Mouse (Mus musculus) lung, postnatal 10 days (tissue): ENCODE data around the gene Mecom.
"Not testable (repeated sequence)": the region's sequence is repeated elsewhere in the genome, so short reads cannot be mapped to it uniquely, and the experiment has no call there.

Source experiments
- DNase-seq: peaks from one replicate; pipeline ENCODE4 v3.0.0; 2021

Mecom gene

DNA sequence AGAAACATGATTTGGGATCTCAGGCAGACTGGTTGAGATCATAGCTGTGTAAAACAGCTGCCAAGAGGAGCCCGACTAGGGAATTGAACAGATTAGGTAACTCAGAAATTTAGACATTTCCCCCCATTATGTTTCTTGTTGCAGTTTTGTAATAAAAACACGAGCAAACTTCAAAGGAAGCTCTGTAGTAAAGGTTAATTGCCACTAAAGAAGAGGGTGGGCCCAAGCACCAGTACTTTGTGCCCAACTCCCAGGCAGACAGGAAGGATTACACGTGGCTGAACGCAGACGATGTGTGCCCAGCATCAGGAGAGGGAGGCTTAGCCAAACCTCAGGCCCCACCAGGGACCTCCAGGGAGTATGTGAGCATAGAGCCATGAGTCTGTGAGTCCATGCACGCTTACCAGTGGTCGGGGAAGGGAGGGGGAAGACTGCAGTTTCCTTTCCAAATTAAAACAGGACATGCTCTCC, 303.4 kb downstream of the Mecom start:
- DNase-seq: peak; percentile 10

DNA sequence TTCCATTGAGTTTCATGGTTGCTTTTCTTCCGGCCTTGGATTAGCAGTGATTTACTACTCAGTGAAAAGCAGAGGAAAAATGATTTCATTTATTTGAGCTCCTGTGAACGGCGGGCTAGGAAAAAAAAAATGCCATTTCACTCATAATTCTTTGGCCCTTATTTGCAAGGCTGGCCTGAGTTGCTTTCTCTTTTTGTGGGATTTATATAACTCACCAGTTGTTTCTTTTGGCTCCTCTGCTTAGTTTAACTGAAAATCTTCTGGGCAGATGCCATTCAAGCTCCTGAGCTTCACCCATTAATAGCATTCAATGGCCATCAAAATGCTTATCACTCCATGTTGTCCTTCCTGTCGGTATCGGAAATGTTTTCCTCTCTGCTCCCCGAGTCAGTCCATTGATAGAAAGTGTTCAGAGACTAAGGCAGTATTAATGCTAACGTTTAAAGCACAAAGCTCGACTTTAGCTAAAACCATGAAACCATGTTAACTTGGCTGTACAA, 304.0 kb downstream of the Mecom start:
- DNase-seq: no peak

DNA sequence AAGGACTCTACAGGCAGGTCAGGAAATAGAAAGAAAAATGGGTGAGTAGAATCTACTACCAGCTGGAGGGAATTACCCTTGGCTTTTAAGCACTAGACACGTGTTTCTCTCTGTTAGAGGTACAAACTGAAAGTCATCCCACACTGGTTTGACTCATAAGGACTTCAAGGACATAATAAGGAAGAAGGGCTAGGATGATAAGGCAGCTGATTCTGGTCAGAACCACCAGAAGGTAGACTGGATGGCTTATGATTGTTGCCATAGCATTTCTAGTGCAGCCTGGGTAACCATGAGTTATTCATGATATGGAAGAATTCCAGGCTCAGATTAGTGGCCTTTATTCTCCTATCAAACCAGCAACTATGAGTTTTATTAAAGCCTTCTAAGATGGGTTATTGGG, 308.4 kb downstream of the Mecom start:
- DNase-seq: no peak

DNA sequence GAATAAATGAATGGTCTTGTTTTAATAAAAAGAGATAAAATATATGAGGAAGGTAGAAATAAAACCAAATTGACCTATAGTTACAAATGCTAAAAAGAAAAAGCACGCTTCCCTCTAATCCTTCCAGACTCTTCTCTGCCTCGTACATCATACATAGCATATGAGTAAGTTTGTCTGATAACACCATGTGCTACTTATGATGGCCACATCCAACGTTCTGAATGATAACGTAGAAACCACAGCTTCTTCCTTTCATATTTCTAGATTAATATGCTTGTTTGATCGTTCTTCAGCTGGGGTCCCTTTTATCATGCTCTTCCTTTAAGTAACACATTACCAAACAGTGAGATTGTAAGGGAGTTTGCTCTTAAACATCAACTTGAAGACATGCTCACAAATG, 310.3 kb downstream of the Mecom start:
- DNase-seq: no peak

DNA sequence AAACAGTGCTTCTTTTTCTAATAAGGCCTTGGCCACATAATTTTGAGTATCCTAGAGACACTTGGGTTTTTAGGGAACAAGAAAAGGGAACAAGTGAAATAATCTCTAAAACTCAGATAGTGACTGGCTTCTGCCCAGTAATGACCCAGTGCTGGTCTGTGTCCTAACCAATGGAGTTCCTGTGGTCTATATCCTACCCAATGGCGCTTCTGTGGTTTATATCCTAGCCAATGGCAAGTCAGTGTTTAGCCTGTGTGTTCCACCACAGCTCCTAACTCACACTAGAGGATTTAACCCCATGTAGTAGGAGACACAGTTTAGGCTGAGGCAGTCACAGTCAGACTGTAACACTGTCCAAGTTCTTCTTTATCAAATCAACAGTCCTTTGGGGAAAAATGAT, 313.8 kb downstream of the Mecom start:
- DNase-seq: no peak

DNA sequence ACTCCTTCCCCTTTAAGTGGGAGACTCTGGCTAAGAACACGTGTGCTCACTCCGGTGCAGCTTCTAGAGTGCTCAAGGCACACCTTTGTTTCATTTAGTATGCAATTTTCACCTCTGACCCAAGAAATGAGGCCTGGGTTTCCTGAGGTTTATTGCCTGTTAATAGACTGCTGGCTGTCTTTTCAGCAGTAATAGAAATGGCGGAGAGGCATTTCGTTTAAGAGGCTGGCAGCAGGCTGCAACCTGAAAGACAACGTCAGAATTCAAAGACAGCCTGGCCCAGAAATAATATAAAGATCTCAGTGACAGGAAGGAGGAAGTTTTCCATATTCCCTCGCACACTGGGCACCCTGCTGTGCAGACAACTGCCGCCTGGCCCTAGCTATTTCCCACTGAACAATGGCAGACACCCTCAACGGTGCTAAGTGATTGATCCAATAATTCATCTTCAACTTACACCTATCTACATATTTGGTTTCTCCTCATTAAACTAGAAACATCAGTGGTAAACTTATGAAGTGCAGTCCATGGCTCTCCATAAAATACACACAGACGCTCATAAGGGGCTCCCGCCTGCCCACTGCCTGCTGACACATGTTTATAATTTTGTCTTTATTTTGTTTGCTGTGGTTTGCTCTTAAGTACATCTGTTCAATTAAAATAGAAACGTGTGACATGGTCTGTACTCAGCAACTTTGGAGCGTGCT, 319.7 kb downstream of the Mecom start:
- DNase-seq: no peak

DNA sequence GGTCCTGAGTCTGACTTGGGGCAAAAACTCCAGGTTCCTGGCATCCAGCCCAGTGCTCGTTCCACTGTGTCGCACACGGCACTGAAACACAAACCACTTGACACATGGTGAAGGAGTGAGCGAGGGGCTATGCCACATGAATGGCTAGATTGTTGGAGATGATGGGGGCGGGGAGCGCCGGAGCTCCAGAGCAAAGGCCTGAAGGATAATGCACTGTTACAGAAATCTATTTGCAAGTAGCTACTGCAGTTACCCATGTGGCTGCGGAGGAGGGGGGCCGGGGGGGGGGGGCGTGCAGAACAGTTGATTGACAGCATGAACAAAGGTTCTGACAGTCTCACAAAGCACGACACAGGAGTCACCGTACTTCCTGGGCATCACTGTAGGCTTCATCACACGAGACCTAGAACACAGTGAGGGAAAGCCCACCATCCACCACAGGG, 320.9 kb downstream of the Mecom start:
- peak; percentile 22 for DNase-seq

DNA sequence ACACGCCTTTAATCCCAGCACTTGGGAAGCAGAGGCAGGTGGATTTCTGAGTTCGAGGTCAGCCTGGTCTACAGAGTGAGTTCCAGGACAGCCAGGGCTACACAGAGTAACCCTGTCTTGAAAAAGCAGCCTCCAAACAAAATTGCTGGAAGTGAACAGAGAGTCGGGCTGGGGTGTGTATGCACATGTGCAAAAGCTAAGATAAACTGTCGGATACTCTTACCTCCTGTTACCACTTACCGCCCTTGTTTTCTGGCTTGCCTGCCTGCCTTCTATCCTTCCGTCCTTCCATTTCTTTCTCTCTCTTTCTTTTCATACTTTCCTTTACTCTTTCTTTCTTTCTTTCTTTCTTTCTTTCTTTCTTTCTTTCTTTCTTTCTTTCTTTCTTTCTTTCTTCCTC, 322.6 kb downstream of the Mecom start:
- not testable (repeated sequence) for DNase-seq

DNA sequence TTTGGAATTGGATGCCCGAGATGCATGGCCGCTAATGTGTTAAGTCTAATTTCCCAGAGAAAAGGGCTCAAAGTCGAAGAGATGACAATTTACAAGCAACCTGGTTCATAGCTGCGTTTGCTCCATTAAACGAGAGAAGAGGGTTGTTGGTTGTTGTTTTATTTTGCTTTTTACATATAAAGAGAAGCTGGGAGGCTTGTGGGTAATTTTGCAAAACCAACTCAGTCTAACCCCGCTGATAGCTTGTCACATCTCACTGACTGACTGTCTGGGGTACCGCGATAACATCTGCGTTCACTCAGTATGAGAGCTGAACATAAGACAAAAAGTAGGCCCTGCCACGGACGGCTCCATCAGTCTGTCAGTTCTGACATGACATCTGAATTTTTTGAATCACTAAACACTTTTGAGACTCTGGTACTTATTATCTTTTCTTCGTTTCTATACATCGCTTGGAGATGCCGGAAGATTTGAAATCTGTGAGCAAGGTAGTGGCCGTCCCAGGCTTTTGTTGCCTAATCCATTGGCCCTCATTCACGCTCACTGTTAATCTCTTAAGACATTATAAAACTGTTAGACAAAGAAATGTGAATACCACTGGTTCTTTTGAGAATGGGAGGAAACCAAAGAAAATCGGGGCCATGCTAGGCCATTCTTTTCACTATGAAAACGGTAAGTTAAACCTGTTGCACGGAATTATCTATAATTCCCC, 327.0 kb downstream of the Mecom start:
- no peak for DNase-seq

DNA sequence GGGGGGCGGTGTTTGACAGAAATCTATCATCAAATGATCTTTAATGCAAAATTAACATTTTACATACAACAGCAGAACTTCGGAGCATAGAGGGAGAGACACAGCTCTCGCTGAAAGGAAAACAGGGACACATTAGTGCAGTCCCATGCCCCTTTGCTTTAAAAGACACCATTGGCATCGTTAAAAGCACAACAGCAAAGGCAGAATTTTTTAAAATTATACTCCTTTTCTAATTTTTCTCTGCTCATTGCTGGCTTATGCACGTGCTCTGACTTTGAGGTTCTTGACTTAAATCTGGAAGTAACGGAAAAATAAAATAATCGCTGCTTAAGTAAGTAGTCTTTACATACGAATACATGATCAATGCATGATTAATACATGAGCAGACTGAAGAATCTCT, 327.9 kb downstream of the Mecom start:
- no peak for DNase-seq

DNA sequence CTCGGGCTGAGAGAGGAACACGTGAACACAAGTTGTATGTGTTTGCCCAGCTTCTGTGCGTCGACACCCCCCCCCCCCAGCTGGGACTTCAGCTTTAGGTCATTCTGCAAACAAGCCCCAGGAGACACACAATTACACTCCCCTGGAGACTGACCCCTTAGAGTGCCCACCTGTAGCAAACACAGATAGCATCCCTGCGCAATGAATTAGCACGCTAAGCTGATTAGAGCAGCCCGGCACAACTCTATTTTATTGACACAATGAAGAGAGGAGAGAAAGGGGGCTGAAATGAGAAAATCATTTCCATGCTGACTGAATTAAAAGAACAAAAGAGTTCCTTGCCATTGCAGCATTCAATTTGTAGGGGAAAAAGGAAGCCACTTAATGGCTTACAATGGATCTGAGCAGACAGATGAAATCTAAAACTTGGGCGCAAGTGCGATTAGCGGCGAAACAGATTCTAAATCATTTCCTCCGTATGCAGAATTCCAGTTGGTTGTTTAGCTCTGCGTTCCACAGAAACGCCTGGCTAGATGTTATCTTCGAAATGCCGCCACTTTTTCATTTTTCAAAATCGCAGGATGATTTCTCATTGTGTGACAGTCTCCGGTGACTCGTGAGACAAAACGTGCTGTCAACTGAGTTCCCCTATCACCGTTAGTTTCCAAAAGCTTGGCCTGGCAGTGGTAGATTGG, 328.5 kb downstream of the Mecom start:
- DNase-seq: peak; percentile 23

DNA sequence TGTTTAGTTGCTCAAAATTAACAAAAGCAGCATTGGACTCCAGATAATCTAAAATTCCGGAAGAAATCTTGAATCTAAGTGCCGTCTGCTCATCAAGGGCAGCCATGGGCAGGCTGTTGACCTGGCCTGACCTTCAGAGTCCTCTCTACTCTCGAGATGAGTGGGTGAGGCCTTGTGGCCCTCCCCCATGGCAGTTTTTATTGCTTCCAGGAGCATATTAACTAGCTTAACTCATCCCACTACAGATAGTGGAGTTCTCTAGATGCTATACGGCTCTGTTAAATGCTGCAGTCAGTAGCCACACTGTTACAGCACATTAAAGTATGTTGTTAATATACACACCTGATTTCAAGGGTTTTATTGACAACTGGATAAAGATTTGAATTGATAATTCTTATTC, 333.2 kb downstream of the Mecom start:
- DNase-seq: no peak

DNA sequence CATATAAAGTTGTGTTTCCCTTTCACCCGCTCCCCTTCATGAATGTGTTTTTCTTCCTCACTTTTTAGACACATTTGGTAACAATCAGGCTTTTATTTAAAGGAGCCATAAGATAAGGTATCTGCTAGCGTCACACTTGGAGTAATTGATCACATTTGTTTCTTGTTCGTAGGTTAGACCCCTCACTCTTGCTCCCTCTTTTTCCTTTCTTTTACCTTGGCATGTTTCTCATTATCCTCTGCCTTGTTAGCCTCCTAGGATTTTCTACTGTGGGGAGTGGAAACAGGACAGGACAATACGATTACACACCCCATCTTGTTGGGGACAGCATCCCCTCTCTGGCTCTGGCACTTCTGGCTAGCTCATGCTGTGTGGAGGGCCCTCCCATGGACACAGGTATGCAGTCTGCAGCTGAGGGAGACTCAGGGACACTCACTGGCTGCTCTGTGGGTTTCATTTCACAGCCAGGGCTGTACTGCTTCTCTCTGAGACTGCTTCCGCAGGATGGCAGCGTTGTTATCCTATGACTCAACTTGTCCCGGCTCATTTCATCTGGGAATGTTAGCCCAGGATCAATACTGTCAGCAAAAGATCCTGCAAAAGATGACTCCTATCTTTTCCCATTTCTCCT, 334.2 kb downstream of the Mecom start:
- DNase-seq: no peak

DNA sequence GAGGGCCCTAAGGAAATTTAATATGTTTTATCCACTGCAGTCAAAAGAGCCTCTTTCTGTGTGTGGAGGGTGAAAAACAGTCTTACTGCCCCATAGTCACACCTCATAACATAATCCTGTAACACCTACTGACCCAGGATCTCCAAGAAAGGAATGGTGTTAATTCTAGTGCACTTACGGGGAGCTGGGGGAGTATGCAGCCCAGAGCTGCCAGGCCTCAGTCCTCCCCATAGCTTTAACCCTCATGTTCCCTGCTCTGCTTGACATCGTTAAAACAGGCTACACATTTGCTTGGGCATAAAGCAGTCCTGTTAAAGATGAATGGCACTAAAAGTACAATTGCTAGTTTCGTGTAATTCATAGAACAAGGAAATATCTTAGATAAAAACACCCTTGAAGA, 335.0 kb downstream of the Mecom start:
- no peak for DNase-seq

DNA sequence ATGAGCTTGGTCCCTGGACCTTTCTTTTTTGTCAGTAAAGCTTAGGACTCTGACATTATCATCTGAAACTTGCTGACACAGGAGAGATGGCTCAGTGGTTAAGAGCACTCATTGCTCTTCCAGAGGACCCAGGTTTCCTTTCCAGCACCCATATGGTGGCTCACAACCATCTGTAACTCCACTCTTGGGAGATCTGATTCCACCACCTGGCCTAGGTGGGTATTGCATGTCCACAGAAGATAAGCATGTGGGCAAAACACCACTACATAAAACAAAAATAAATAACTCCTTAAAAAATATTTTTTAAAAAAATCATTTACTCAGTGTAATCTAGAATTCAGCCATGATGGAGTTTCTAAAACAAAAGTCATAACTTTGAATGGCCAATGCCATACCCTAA, 338.7 kb downstream of the Mecom start:
- no peak for DNase-seq

DNA sequence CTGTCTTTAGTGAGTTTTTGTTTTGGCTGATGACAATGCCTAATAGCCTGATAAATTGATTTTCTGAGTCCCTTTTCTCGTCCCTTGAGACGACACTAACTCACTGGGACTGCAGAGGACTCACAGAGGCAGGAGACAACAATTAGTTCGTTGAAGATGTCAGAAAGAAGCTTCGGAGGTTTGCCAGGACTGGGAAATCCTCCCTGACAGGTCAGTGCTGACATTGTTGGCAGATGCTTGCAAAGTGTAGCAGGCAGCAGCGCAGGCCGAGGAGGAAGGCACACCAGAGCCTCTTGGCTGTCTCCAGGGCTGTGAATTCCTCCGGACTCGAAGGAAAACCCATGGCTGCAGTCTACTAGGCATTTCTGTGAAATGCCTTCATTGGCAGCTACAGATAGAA, 339.9 kb downstream of the Mecom start:
- DNase-seq: no peak

DNA sequence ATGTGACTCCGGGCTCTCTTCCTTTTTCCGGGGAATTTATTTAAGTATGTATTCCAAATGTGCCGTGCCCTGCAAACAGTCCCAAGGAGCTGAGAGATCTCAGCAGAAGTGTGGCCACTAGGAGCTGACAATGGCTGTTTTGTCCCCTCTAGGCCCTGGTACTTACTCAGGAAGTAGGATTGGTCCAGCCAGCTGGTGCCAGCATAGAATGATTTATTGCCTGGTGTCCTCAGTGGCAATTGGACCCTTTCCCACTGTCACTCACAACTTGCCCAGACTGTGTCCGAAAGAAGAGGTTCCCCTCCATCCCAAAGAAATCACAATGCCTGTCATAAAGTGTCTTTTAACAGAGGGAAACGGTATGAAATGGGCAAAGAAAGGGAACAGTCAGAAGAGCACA, 340.4 kb downstream of the Mecom start:
- peak; percentile 44 for DNase-seq

DNA sequence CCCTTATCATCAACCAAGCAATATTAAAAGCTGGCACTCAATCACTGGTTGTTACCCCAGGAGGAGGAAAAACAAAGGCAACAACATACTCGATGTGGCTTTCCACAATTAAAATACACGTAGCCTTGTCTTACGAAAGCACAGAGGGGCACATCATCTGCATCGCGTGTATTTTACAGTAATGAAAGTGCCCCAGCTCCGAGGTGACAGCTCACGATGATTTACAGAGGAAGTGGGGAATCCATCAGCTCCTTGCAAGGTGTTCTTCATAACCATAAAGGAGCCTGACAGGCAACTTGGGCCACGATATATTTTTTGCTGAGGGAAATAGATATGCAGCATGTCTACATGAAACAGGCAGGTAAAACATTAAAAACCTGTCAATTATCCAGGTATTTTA, 341.7 kb downstream of the Mecom start:
- no peak for DNase-seq

DNA sequence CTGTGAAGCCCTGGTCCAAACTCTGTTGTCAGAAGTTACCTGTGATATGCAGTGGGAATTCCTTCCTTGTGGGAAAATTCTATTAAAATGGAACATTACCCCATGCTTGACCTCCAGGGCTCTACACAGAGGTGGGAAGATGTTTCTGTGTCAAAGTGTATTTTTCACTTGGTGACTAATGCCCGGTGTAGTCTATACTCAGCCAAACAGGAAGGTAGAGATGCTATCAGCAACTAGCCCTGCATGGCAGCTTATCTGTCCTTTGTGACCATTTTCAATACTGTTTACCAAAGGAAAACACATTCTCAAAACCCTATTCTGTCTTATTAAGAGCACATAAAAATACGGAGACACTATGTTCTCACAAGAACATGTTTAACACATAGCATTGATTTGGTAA, 344.0 kb downstream of the Mecom start:
- no peak for DNase-seq

DNA sequence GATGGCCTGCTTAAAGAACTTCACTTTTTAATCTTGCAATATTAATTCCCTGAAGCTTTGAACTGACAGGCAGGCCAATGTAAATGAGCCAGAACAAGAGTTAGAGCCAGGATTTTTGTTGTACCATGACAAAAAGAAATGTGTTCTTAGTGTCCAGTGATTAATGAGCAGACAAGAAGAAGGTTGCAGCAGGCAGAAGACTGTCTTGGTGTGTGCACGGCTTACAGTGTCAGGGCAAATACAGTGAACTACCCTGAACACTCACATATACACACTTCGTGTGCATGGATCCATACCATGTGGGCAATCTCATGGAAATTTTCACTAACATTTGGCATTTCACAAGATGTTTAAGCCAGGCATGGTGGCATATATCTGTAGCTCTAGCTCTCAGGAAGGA, 349.0 kb downstream of the Mecom start:
- no peak for DNase-seq

DNA sequence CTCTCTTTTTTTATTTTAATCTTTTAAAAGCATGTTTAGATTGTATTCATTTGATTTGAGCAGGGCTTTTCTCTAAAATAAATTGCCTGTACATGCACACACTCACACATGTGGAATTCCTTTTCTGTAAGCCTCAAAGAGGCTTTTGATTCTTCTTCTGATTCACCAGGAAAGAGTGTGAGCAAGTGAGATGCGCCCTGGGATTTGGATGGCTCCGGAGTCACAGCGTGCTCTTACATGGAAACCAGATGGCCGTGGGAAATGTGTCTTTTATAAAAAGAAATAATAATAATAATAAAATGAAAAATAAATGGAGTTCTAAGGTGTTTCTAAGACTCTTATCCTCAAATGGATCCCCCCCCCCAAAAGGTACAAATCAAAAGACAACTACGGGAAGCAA, 349.6 kb downstream of the Mecom start:
- DNase-seq: no peak

DNA sequence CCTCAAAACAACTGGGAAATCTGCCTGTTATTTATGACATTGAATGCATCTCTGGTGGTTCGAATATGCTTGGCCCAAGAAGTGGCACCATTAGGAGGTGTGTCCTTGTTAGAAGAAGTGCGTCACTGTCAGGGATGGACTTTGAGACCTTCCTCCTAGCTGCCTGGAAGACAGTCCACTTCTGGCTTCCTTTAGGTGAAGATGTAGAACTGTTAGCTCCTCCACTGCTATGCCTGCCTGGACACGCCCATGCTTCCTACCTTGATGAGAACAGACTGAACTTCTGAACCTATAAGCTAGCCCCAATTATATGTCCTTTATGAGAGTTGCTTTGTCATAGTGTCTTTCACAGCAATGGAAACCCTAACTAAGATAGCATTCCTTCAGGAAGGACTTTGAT, 352.6 kb downstream of the Mecom start:
- DNase-seq: no peak

DNA sequence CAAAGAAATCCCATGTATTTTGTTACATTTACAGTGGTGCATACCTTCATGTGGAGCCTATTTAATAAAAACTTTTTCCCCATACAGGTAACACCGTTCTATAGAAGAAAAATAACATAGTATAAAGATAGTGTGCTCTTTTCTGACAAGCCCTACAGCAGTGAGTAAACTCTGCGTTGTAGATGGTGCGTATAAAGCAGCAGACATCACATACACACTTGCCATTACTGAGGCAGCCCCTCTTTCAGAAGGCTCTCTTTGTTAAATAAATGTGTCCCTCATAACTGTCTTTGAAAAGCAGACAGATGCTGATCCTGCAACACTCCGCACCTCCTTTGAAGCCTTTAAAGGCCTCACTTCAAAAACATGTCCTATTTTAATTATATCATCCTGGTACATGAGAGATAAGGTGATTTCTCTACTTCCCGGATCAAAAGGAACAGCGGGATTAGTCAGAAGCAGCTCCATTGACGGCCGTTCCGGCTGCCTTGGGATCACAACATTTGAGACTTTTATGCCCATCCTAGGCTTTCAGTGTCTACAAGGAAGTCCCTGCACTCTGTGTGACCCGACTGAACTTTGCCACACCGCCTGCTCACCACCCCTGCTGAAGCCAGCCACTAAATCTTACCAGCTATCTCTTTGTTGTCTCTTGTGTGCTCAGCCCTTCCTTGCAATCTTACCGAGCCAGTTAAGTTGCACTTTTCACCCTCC, 355.4 kb downstream of the Mecom start:
- DNase-seq: no peak
